Mouse (Mus musculus): Measurements from ENCODE around the gene 4932438H23Rik.
"Not testable (repeated sequence)": the region's sequence is repeated elsewhere in the genome, so short reads cannot be mapped to it uniquely, and the experiment has no call there.

Gene 4932438H23Rik

GRCm38 (mm10) chr16:91100484-91100883, 5.6 kb upstream of the 4932438H23Rik start:
- no peak for ATAC-seq (ENCODE audit: insufficient number of reproducible peaks, low FRiP score, low TSS enrichment)

DNA sequence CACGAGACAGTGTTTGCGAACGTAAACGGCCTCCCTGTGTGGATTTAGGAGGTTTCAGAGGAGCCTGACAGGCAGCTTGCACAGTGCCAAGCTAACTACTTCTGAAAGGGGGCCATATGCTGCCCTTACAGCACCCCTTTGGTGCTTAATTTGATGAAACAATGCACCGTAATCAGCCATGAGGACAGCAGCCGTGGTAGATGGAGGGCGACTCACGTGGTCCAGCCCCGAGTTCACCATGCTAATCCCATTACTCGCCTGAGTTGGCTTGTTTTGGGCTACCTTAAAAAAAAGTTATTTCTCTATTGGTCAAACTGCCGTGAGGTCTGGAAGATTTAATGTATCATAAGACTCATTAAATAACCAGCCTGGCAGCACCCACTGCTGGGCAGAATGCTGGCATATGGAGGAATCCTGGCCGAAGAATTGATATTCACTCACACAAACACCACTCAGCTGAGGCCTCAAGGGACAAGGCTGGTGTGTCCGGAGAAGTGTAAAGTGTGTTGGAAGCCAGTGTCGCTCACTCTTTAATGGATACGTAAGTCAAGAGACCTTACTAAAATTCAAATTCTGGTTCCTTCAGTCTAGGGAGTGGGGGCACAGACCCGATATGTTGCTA, 4.6 kb upstream of the 4932438H23Rik start:
- no peak for ATAC-seq (ENCODE audit: insufficient number of reproducible peaks, low FRiP score, low TSS enrichment)

DNA sequence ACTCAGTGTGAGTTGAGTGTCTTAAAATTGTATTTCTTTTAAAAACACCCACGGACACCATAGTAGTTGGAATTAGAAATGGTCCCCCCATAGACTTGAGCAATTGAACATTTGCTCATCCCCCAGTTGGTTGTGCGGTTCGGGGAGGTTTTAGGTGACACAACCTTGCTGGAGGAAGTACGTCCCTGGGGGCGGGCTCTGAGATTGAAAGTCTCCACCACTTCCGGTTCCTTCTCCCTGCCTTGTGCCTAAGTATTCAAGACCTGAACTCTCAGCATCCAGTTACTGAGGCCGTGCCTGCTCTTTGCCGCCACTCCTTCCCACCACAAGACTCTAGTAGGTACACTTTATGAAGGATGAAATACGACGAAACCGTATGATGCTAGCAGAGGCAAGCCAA, 2.9 kb upstream of the 4932438H23Rik start:
- no peak for ATAC-seq (ENCODE audit: insufficient number of reproducible peaks, low FRiP score, low TSS enrichment)

DNA sequence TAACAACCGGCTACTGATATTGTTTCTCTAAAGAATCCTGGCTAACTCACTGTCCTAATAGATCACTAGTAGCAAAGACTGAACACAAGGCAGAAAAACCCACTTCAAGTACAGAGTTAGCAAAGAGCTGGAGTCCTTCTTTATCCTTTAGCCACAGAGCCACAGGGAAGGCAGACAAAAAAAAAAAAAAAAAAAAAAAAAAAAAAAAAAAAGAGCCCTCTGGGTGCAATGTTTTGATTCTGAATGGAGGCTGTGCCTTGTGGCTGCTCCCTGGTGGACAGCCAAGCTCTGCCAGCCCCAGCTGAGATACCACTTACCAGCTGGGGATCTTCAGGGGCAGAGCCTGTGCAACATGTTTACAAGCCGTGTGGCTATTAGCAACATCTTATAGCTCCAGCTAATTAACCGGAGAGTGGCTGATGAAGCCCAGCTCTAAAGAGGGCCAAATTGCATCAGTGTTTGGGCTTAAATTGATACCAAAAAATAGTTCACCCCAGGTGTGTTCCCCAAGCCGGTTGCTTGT, 2.1 kb upstream of the 4932438H23Rik start:
- ATAC-seq (ENCODE audit: insufficient number of reproducible peaks, low FRiP score, low TSS enrichment) = no peak

DNA sequence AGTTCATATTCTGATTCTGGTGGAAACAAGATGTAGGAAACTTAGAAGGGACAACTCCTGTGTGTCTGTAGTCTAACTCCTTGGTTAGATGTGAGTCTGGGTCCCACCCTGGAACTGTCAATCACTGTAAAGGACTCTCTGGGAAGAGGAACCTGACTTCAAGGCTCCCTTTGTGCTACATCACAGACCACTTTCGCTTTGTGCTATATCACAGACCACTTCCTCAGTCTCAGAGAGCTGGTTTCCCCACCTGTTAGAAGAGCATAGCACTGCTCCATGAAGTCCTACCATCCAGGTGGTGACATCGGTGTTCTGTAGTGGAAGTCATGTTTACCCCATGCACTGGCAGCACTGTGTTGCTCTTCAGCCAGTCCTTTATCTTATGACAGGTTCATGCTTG, 1.1 kb upstream of the 4932438H23Rik start:
- ATAC-seq (ENCODE audit: insufficient number of reproducible peaks, low FRiP score, low TSS enrichment) = no peak

DNA sequence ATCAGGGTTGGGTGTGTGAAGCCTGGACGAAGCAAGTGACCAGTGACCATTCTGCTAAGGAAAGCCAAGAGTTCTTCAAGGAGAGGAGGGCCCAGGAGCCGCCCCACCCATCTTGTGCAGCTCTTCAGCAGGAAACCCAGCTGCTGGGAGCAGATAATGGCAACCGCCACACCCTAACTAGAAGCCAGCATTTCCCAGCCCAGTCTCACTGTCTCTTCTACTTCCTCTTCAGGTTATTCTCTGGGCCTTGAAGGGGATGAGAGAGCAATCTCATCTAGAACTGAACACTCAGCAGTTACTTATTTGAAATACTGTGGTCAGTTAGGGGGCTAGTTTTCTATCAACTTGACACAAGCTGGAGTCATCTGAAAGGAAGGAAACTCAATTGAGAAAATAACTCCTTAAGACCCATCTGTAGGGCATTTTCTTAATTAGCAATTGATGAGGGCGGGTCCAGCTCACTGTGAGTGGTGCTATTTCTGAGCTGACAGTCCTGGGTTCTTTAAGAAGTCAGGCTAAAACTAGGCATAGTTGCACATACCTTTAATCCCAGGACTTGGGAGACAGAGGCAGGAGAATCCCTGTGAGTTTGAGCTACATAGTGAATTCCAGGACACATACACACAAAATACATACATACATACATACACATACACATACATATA, 8.1 kb downstream of the 4932438H23Rik start:
- ATAC-seq (ENCODE audit: insufficient number of reproducible peaks, low FRiP score, low TSS enrichment) = no peak

GRCm38 (mm10) chr16:91085239-91085825, 9.6 kb downstream of the 4932438H23Rik start:
- no peak for ATAC-seq (ENCODE audit: insufficient number of reproducible peaks, low FRiP score, low TSS enrichment)

GRCm38 (mm10) chr16:91084307-91085238, 10.3 kb downstream of the 4932438H23Rik start:
- peak; percentile 81 for ATAC-seq (ENCODE audit: insufficient number of reproducible peaks, low FRiP score, low TSS enrichment)

GRCm38 (mm10) chr16:91083002-91083646, 11.8 kb downstream of the 4932438H23Rik start:
- ATAC-seq (ENCODE audit: insufficient number of reproducible peaks, low FRiP score, low TSS enrichment) = no peak

DNA sequence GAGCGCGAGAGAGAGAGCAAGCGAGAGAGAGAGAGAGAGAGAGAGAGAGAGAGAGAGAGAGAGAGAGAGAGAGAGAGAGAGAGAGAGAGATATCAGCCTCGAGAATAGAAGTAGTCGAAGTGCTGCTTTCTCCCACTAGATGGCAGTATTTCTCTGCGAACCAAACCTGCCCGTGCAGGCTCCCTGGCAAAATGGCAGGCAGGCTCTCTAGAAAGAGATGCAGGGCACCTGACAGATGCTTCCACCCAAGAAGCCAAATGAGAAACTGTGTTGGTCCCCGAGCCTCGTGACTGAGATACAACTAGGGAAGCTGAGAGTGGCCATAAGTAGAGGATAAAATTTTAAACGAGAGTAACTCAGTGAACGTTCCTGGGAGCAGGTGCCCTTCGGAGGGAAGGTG, 13.4 kb downstream of the 4932438H23Rik start:
- peak; percentile 77 for ATAC-seq (ENCODE audit: insufficient number of reproducible peaks, low FRiP score, low TSS enrichment)

- no peak for ATAC-seq (ENCODE audit: insufficient number of reproducible peaks, low FRiP score, low TSS enrichment)
These were observed 18.7 kb downstream of the 4932438H23Rik start for GRCm38 (mm10) chr16:91076180-91076579.

DNA sequence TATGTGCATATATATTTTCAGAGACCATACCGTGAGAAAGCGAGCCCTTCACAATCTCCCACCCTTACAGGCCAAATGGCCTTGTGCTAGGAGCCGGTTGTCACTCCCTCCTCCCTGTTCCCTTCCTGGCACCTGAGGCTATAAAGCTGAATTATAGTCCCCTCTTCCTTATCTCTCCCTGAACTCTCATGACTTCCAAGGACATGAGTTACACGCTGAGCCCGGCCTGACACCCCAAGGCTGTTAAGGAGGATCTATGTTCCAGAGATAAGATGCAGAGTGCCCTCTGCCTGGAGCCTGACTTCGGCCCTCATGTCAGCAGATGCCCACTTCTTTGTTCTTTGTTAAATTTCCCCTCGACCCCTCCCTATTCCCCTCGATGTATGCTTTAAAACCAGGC, 19.5 kb downstream of the 4932438H23Rik start:
- not testable (repeated sequence) for ATAC-seq (ENCODE audit: insufficient number of reproducible peaks, low FRiP score, low TSS enrichment)

DNA sequence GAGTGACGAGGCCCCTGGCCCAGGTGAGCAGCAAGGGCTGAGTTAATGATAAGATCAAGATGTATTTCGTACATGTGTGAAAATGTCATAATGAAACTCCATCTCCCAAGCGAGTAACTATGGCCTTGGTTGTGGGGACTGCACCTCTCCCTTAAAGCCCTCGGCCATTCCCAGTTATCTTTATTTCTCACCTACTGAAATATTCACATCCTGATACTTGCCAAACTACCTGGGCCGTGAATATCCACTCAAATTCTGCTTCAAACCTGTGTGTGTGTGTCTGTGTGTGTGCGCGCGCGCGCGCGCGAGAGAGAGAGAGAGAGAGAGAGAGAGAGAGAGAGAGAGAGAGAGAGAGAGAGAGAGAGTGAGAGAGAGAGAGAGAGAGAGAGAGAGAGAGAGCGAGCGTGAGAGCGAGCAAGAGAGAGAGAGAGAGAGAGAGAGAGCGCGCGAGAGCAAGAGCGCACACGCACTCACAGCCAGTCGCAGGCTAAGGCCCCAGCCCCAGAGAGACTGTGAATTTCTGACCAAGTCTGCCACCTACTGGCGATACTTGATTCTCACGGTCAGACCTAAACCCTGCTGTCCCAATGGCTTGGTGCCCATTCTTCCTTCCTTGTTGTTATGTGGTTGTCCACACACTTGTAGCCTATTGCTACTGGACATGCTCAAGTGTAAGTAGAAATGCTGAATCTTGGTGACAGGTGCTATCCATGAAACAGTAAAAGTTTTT, 21.6 kb downstream of the 4932438H23Rik start:
- peak; percentile 94 for ATAC-seq (ENCODE audit: insufficient number of reproducible peaks, low FRiP score, low TSS enrichment)

DNA sequence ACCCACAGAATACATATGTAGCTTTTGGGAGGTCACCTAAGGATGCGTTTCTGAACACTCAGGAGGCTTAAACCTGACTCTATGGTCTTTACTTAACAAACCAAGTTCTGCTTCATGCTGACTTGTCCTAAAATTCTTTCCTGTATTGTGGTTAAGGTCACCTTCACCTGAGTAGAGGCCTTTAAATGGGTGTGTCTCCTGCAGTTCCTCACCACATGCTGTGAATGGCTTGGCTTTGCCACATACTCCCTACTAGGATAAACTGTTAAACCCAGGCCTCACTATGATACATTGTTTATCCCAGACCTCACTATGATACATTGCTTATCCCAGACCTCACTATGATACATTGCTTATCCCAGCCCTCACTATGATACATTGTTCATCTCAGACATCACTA, 22.7 kb downstream of the 4932438H23Rik start:
- ATAC-seq (ENCODE audit: insufficient number of reproducible peaks, low FRiP score, low TSS enrichment) = no peak

DNA sequence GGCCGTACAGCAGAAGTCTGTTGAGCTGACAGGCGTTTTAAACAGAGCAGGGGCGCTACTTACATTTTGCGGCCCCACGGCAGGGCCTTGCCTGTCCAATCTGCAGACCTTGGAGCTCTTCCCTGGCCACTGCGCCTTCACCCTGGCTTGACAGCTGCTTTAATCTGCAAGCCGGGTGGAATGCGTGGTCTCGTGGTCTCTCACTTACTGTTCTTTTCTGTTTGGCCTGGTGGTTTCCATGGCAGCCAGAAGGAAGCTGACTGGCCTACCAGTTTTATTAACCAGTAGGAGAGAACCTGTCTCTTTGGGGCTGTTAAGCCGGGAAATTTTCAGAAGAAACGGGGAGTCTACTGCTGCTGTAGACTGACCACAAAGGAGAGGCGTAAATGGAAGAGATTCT, 26.0 kb downstream of the 4932438H23Rik start:
- no peak for ATAC-seq (ENCODE audit: insufficient number of reproducible peaks, low FRiP score, low TSS enrichment)

DNA sequence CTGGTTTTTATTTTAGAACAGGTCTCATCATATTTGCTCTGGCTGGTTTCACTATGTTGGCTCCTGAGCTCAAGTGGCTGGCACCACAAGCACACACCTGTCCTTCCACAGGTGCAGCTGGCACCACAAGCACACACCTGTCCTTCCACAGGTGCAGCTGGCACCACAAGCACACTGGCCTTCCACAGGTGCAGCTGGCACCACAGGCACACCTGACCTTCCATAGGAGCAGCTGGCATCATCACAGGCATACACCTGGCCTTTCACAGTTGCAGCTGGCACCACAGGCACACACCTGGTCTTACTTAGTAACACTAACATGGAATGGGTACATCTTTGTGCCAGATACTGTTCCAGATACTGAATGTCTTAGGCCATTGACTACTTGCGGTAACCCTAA, 27.8 kb downstream of the 4932438H23Rik start:
- ATAC-seq (ENCODE audit: insufficient number of reproducible peaks, low FRiP score, low TSS enrichment) = no peak

DNA sequence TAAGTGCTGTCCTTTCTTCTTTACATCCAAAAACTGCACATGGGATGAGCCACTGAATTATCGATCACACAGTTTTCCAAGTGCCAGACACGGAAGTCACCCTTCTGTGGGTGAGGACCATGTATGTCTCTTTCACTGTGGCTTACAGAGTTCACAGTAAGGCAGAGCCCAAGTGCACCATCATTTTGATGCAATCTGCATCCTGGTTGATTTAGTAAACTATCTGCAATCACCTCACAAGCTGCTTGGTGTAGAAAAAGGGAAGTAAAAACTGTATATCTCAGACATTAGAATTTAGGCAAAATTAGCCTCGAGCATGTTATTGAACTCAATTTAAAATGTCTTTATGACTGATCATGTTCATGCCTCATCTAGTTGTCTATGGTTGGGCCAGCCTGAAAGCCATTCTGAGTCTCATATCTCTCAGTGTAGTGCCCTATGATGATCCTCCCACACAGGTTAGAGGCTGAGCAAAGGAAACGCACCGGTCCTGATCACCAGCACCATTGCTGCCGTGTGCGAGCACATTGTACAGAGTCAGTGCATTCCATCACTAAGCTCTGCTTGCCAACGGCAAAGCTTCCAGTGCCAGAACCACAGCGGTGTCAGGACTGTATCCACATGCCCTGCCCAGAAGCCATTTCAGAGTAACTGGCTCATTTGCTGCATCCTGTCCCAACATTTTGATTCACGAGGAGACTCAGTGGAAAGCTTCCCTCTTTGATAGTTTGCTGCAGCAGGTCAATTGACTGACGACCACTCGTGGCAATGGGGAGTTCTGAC, 30.1 kb downstream of the 4932438H23Rik start:
- ATAC-seq (ENCODE audit: insufficient number of reproducible peaks, low FRiP score, low TSS enrichment) = peak; percentile 40; the same call in 1 of the 2 replicates

GRCm38 (mm10) chr16:91063786-91064185, 31.1 kb downstream of the 4932438H23Rik start:
- no peak for ATAC-seq (ENCODE audit: insufficient number of reproducible peaks, low FRiP score, low TSS enrichment)
